Mouse (Mus musculus) CD4-positive helper T cell, adult 2 months (primary cell): ENCODE data around the gene Aatf.
A peak's percentile ranks its signal among the peaks of the same experiment; 100 is the strongest.

ENCODE experiments used
- DNase-seq: peaks from one replicate; pipeline ENCODE4 v3.0.0-alpha.2; 2012; ENCODE audit warnings: low read depth, missing footprints, low spot score

Aatf gene

DNA sequence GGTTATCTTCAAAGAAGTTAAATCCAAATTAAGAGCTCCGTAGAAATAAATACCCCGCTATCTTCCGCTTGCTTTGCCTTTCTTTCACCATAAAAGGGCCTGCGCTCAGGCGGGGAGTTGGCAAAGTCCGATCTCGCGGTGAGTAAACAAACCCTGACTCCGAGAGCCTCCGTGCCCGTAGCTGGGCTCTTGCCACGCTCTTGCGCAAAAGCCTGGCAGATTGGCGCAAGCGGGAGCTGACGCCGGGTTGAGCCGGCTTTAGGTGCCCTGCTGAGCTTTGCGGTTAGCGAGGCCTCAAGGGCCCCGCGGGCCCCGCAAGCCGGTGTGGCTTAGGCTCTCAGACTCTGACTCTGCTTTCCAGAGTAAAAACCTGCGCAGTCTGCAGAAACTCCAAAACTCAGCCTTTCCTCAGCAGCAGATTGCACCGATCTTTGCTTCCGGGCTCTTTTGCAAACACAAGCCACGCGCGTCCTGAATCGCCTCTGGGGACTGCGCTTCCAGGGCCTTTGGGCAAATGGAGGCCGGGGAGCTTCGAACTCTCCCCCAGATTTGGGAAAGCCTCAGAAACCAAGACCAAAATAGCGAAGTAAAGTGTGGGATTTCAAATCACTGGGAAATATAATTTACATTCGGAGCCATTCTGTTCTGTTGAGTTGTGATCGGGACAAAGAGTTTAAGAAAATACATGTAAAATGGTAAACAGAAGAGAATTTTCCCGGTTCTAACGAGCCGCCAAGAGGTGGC, 9.4 kb upstream of the Aatf start:
- peak; percentile 21 for DNase-seq

DNA sequence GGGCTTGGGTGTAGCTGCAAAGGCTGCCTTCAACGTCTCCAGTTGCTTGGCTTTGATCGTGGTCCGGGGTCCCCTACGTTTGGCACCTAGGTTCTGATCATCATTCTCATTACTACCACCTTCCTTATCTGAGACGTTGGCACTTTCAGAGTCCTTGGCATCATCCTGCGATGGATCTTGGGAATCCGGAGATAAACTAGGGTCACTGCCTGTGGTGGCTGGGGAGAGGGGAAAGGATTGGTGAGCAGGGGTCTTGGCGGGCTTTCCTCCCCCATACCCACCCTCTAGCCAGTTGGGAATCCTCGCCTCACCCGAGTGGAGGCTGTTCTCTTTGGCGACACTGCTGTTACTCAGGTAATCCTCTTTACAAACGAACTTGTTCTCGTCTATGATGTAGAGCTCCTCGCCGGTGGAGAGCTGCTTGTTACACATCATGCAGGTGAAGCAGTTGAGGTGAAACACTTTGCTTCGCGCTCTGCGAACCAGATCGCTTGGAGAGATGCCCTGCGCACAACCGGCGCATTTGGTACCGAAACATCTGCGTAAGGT, 8.5 kb upstream of the Aatf start:
- no peak for DNase-seq

DNA sequence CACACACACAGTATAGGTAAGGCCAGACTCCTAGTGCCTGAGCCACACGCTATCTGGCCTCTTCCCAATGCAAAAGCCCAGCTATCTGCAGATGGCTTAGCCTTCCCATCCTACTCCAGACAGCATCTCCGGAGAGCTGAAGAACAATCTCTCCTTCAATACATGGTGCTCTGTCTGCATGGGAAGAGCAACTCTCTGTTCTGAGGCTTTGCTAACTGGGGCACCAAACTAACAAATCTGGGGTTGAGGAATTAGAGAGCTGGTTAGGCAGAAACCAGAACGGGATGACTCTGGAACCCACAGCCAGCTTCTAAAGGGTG, 7.7 kb upstream of the Aatf start:
- DNase-seq: no peak

DNA sequence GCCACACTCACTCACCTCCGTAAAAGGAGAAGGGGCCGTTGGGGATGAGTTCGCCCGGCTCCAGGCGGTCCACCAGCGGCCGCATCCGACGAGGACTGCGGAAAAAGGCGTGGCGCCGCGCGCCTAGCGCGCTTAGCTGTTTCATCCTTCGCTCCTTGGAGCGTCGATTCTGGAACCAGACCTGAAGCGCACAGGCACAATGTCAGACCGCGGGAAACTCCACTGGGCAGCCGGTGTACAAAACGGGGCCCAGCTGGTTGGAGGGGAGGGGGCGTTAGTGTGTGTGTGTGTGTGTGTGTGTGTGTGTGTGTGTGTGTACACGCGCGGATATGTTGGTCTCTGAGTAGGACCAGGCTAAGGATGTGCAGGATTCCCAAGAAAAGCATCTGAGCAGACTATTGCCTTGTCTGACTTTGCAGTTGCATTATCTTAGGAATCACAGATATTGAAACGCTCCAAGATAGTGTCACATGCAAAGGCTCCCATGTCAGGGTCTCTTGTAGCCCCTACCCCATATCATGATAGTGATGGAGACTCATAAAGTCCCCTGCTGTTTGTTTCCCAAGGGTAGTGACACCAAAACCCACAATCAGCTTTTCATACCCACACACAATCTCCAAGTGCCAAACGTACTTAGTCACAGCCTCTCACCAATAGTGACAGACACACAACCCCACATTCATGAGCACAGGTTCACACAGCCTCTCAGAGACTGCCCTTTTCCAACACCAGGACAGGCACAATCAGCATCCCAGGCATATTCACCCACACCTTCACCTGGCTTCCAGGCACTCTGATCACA, 7.1 kb upstream of the Aatf start:
- no peak for DNase-seq

DNA sequence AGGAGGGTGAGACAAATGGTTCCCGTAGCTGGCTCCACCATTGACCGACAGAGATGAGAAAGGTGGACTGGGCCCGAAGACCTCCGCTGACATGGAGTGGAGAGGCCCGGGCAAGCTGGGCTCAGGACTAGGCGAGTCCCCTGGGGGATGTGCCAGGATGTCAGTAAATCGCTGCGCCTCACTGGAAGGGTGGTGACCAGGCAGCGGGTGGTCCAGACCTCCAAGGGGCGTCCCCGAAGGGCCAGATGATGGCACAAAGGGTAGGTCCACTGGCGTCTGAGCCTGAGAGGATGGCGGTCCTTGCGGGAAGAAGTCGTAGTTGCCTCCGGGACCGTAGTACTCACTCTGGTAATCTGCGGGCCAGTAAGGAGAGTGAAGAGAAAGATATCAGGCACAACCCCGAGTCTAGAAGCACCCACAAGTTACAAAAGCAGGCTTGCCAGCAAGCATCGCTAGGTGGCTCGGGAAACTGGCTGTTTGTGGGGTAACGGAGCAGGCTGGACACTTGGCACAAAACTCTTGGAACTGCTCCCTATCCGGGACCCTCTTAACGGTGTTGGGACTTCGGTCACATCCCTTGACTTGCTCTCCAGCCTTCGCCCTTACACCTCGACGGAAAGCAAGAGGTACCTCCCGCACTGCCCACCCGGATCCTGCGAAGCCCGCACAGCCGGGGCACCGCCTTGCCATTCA, 6.4 kb upstream of the Aatf start:
- DNase-seq: no peak

DNA sequence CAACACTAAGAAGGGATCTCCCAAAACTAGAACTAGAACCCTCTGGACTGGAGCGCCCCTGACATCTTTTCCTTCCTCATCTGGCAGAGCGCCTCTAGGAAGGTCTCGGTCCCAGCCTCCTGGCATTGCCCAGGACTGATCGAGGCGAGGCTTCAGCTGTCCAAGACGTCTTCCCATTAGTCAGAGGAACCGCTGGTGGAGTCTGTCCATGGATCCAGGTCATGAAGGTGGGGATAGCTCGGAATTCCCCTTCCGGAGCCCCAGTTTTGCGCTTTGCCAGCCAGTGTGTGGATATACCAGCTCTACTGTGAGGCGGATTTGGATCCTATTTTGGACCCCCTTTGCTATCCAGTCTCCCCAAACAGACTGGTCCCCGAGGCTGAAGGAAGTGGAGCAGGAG, 5.7 kb upstream of the Aatf start:
- no peak for DNase-seq

DNA sequence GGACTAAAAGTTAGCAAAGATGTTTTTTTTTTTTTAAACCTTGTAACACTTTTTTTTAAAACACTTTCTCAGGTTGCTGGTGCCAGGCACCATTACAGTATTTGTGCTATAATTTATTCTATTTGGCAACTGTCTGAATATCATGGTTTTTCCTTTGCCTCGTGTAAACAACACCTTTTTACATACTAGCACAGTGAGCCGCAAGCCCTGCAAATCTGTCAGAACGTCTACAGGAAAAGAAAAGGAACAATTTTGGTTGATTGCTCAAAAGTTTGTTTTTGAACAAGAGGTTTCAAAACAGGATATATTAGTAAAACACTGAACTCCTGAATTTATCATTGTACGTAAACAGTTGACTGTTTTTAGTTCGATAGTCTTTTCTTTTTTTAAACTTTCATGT, 4.9 kb upstream of the Aatf start:
- no peak for DNase-seq

DNA sequence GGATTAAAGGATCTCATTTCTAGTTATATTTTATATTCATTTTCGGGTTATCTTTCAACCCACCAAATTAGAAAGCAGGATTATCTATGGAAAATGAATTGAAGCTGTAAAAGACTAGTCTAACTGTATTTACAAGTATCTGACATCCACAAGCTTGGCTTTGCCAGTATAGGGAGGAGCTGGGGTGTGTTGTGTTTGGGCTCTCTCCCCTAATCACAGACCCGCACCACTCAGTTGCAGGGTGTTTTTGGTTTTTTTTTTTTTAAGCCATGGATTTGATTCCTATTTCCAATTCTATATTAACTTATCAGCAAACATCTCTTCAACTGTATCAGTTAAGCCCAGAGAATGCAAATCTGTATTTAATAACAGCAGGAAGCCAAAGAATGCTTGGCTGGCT, 4.1 kb upstream of the Aatf start:
- no peak for DNase-seq

DNA sequence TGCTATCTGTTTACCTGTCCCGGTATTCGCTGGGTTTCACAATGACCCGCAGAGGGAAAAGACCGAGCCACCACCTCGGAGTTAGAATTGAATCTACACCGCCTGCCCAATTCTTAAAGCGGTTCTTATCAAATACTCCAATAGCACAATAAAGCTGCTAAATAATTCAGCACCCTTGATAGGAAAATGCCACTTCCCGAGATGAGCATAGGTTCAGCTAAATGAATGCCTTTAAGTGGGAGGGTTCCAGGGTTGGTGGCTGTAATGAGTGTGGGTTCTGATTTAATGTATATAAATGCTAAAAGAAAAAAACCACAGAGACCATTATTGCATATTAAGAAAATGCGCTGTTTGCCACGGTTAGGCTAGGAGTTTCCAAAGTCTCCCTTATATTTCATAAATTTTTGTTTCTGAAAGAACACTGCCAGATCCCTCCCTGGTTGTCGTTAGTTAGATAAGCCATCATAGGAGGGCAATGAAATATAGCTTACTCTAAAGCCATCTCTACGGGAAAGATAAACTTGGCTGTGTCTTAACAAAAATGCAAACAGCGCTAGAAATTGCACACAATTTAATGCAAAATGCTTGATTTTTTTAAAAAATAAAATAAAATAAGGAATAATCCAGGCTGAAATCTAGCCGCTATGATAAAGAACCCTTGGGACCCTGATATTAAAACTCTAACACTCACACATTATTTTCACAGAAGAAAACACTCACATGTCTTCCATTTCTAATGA, 3.3 kb upstream of the Aatf start:
- no peak for DNase-seq

DNA sequence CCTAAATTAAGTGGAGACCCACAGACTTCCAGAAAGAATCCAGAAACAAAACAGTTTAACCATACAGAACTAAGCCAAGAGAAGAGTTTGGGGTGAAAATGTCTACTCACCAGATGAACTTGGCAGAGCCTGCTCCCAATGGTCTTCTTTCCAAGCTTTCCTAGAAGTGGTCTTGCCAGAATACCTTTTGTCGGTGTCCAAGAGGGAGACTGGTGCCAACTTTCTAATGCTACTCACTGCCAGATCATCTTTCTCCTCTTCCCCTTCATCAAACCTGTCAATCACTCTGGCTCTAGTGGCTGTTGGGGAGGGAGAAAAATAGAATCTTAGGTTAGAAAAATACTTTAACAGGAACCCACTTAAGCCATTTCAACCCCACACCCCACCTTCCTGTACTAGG, 1.3 kb downstream of the Aatf start:
- DNase-seq: no peak

DNA sequence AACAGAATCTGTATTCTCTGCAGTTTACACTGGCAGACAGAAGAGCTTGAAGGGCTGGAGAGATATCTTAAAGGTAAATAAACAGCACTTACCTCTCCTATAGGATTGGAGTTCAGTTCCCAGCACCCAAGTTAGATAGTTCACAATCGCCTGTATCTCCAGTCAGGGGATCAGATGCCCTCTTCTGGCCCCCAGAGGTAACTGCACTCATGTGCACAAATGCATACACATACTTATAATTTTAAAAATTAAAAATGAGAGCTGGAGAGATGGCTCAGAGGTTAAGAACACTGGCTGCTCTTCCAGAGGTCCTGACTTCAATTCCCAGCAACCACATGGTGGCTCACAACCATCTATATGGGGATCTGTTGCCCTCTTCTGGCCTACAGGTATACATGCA, 9.0 kb downstream of the Aatf start:
- DNase-seq: no peak

DNA sequence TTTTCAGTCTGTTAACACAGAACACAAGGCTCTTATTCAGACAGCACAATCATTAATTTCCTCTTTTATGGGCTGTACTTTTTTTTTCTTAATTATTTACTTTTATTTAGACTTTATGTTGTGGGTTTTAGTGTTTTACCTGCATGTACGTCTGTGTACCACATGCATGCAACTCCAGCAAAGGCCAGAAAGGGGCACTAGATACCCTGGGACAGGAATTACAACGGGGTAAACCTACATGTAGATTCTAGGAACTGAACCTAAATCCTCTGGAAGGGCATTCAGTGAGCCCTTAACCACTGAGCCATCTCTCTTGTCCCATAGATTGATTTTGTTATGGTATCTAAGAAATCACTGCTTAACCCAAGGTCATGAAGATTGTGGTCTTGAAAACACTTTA, 15.4 kb downstream of the Aatf start:
- DNase-seq: no peak

DNA sequence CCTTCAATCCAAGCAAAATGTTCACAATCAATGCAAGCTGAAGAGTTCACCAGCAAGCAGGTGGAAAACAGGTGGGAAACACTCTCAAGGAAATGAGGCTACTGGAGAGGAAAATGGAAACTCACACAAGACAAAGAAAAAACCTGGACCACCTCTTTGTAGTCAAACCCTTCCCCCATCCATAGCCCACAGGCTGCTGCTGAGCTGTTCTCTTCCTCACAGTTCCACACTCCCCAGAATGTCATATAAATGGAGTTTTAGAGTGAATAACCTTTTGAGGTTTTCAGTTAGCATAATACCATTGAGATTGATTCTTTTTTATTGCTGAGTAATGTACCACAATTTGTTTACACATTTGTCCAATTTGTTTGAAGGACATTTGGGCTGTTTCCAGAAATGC, 16.4 kb downstream of the Aatf start:
- no peak for DNase-seq

DNA sequence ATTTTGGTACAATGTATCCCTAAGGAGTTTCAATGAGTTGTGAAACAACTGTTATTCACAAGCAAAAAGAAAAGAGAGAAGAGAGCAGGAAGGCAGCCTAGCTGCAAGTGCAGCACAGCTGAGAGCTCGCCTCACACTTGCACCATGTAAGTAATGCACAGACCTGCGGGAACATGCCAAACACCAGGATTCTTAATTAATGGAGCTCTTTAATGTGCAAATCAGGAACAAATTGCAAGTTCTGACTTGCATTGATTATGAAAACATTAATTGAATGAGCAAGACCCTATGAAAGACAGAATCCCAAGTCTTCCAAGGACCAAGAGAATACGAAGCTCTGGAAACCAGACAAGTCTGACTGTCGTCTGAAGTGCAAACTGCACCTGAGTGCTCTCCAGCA, 17.5 kb downstream of the Aatf start:
- DNase-seq: no peak

DNA sequence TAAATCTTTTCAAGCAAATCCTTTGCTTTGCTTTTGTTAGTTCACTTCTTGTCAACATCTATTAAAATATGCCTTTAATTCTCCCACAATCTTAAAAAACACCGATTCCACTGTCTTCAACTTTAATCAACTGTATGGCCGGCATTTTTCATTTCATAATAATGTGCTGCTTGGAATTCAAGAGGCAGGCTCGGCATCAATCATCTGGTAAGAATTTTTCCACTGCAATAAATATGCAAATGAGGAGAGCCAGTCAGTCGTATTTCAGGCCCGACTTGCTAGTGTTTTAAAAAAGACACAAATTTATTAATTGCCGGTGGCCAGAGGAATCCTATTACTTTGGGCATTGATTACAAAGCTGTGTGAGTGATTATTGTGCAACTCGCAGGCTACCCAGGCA, 31.7 kb downstream of the Aatf start:
- no peak for DNase-seq

DNA sequence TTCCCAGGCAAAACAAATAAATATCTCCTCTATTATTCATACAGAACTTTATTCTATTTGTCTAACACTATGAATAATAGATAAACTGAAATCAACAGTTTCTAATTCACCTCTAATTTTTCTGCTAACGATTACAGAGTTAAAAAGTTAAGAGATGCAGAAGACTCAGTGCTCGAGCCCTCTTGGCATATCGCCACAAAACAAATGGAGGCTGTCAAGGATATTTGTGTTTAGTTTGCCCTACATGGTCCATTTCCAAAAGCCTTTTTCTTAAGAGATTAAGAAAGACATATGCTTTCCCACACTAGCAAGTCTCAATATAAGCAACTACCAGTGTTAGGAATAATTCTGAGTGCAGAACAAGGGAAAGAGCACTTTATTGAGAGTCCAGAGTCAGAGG, 32.9 kb downstream of the Aatf start:
- no peak for DNase-seq

DNA sequence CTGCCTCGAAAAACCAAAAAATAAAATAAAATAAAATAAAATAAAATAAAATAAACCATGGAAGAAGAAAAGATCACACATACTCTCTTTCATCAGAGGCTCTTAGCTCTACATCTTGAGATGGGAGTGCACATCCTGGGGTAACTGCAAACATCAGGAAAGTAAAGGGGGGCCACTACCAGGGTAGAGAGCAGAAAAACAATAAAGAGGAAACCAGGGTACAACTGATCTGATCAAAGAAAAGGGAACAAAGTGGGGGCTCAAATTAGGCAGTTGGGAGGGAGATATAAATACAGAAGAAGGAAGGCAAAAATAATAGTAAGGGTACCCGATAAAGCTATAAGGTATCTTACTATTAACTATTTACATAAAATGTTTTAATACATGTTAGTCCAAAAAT, 36.7 kb downstream of the Aatf start:
- DNase-seq: no peak

DNA sequence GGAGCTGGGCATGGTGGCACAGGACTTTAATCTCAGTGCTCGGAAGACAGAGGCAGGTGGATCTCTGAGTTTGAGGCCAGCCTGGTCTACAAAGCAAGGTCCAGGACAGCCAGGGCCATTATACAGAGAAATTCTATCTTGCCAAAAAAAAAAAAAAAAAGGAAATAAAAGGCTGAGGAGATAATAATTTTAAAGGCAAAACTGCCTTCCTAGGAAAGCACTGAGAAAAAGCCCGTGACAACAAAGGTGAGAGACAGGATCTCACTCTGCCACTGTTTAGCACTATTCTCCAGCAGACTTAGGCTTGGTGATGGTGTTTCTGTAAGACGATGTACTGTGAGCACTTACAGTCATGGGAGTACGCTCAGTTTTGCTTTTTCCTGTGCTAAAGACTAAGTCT, 37.3 kb downstream of the Aatf start:
- DNase-seq: no peak

DNA sequence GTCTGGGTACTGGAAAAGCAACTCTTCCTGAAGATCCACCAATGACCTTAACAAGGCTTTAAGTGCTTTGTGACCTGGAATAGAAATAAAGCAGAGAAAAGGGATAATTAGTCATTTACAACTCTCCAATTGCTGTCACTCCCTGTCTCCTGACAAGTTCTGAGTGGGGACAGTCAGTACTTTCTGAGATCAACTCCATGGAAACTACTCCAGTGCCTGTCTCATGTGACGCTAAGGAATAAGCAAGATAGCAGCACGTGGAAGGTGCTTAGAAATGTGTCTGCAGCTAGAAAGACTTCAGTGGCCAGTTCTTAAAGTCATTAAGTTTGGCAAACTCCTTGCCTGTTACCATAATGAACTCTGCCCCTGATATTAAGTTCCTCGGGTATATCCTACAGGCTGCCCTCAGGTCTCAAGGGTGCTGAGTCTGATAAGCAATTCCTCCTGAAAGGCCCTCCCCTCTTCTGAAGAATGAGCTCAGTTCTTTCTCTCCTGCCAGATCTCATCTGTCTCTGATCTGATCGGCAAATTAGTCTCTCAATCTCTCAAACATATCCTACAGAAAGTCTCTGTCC, 40.1 kb downstream of the Aatf start:
- DNase-seq: no peak

DNA sequence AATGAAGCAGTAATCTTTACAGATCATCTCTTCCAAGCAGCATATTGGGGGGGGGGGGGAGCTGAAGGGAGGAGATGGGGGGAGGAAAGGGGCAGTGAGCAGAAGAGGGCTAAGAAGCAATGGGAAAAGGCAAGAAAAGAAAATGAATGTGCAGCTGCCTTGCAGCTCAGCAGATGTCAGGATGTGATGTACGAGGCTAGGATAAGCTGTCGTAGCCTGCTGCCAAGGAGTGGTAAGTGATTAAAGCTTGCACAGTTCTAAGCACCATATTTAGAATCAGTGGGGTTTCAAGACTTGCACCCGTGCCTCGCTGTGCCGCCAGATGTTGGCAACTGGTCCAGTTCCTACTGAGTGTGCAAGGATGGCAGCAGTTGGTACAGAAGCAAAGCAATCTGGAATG, 48.8 kb downstream of the Aatf start:
- DNase-seq: no peak

DNA sequence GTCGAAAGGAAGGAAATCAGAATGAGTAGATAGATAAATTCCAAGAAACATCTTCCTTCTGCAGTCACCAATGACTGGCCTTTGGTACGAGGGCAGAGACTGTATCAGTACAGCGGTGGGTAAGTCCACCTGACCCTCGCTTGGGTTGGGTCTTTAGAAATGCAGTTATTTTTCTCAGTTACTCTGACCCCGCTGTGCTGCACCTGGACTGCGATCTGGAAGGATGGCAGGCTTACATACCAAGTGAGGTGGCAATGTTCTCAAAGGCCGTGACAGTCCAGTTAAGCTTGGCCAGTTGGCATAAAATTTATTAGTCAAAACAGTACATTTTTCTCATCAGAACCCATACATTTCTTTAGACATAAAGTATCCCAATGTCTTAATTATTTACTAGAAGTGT, 59.4 kb downstream of the Aatf start:
- DNase-seq: no peak
